Mouse (Mus musculus): ENCODE measurements around the gene Trim41. TPM values are rescaled to one million over a fixed set of nuclear protein-coding genes. Genes with fewer than 3 reads are reported as not detected.

The Trim41 gene
- total RNA-seq, 2 experiments from 2014 or later = 26.4 to 27.0 TPM

DNA sequence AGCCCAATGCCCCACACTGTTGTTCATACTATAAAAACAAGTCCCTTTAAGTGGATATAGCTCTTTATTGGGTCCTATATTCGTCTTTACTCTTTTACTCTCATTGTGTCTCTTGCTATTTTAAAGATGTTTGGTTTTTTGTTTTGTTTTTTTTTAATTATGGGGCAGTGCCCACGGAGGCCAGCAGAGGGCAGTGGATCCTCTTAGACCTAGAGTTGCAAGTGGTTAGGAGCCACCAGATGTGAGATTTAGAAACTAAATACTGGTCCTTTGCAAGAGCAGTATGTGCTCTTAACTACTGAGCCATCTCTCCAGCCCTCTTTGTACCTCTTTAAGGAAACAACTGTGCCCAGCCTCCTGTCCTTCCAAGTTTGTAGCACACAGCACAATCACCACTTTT lies 45.5 kb downstream of the Trim41 start:
- DNase-seq = peak; percentile 19 to 38
- intact Hi-C loops (cut with DNase I) = no loop called here

DNA sequence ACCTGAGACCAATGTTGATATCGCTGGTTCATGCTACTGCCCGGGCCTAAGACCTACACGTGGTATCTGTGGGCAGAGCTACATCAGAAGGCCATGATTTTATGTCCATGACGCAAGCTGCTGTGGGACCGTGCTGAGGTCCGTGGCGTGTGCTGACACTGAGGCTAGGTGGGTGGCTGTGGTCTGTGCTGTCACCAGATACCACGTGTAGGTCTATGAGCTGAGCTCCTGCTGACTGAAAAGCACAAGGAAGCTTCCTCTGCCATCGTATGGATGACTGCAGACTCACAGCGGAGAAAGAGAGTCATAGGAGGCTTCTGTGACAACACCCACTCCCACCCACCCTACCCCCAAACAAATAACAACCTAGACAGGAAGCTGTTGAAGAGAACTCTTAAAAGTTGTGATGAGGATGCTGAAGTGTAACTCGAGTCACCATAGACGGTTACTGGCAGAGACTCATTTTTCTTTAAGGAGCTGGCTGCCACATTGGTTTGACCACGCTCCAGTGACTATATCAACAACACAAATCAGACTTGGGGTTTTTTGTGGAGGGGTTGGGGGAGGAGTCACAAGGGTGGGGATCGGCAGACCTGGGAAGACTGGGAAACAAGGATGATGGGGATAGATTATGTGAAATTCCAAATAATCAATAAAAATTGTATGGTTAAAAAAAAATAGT lies 49.8 kb downstream of the Trim41 start:
- intact Hi-C loops (cut with DNase I) = no loop called here

GRCm38 (mm10) chr11:48764119-48764518 lies 53.0 kb downstream of the Trim41 start:
- DNase-seq = no peak
- intact Hi-C loops (cut with DNase I) = no loop called here

More for the DNA sequence above, 49.8 kb downstream of the Trim41 start:
- no peak for DNase-seq

GRCm38 (mm10) chr11:48759021-48759420 lies 58.1 kb downstream of the Trim41 start:
- intact Hi-C loops (cut with DNase I) = no loop called here
- DNase-seq = no peak

Other genes starting within 250 kb of the Trim41 start
- 100 to 1,000 TPM; 400 to 478 TPM for gene Rack1, start 17.0 kb downstream of the Trim41 start, total RNA-seq (2021)
- 10 to 100 TPM; 23.4 to 23.9 TPM for gene Trim7, start 8.8 kb upstream of the Trim41 start, total RNA-seq (2021)
- 1 to 10 TPM; 2.6 to 3.0 TPM for gene Gm12184, start 9.3 kb upstream of the Trim41 start, total RNA-seq (2021)
- gene Irgm1, start 54.3 kb upstream of the Trim41 start, total RNA-seq (2021) = 1 to 10 TPM; 7.1 to 7.2 TPM
- 1 to 10 TPM in 1 of 2 experiments, under 1 TPM in 1; 0.85 to 1.3 TPM for gene Gm5431, start 84.9 kb upstream of the Trim41 start, total RNA-seq (2021)
- 1 to 10 TPM; 2.0 to 2.8 TPM for gene Psme2b, start 128.8 kb upstream of the Trim41 start, total RNA-seq (2021)
- gene Olfr56, start 161.5 kb upstream of the Trim41 start, total RNA-seq (2021) = under 1 TPM in 1 of 2 experiments, not detected in 1; 0.17 TPM
- gene 9930111J21Rik1, start 162.0 kb upstream of the Trim41 start, total RNA-seq (2021) = 1 to 10 TPM; 4.0 to 4.4 TPM
- under 1 TPM; 0.45 to 0.61 TPM for gene Gm12185, start 174.9 kb upstream of the Trim41 start, total RNA-seq (2021)
- under 1 TPM; 0.91 to 1.00 TPM for gene Tgtp1, start 176.8 kb upstream of the Trim41 start, total RNA-seq (2021)
- 1 to 10 TPM; 5.2 to 6.6 TPM for gene 9930111J21Rik2, start 233.9 kb upstream of the Trim41 start, total RNA-seq (2021)
- under 1 TPM; 0.14 to 0.46 TPM for gene Tgtp2, start 246.9 kb upstream of the Trim41 start, total RNA-seq (2021)